Mouse (Mus musculus) kidney, postnatal 0 days (tissue): ENCODE measurements around the gene Gm8126. TPM values are rescaled to one million over a fixed set of nuclear protein-coding genes. Genes with fewer than 3 reads are reported as not detected.
"Not testable (repeated sequence)": the region's sequence is repeated elsewhere in the genome, so short reads cannot be mapped to it uniquely, and the experiment has no call there.

Source experiments
- ATAC-seq: fragments of 200-750 bp; cut with Nextera tagmentation; replicated peaks from 2 replicates; pipeline ENCODE4 v1.8.0; 2017; ENCODE audit warnings: low read depth, moderate number of reproducible peaks, moderate TSS enrichment, moderate library complexity; ENCODE audit not compliant: low FRiP score
- DNase-seq: peaks from one replicate; pipeline ENCODE4 v3.0.0-alpha.2; 2016; ENCODE audit warnings: low spot score
- H3K27ac ChIP-seq: fragments of 300-500 bp; sonication (generic); 2 replicates; pipeline ENCODE4 v1.5.1; 2014; ENCODE audit warnings: mild to moderate bottlenecking
- H3K27me3 ChIP-seq: fragments of 300-500 bp; sonication (generic); 2 replicates; pipeline ENCODE4 v1.6.1; 2014; ENCODE audit warnings: low read length, mixed read lengths; ENCODE audit not compliant: insufficient read depth
- H3K36me3 ChIP-seq: fragments of 300-500 bp; sonication (generic); 2 replicates; pipeline ENCODE4 v1.6.1; 2014; ENCODE audit warnings: low read length, mixed read lengths; ENCODE audit not compliant: insufficient read depth
- H3K4me1 ChIP-seq: fragments of 300-500 bp; sonication (generic); replicated peaks from 2 replicates; pipeline ENCODE4 v1.6.1; 2014; ENCODE audit warnings: antibody characterized with exemption, low read length, mixed read lengths; ENCODE audit not compliant: insufficient read depth
- H3K4me2 ChIP-seq: fragments of 300-500 bp; sonication (generic); 2 replicates; pipeline ENCODE4 v1.6.1; 2014; ENCODE audit warnings: mild to moderate bottlenecking, low read length, moderate library complexity, mixed read lengths
- H3K4me3 ChIP-seq: fragments of 300-500 bp; sonication (generic); replicated peaks from 2 replicates; pipeline ENCODE4 v1.5.1; 2014; ENCODE audit warnings: low read depth, low read length
- H3K9ac ChIP-seq: fragments of 300-500 bp; sonication (generic); 2 replicates; pipeline ENCODE4 v1.6.1; 2014; ENCODE audit warnings: low read depth, low read length
- H3K9me3 ChIP-seq: fragments of 300-500 bp; sonication (generic); replicated peaks from 2 replicates; pipeline ENCODE4 v1.6.1; 2016; ENCODE audit warnings: low read length, inconsistent platforms, mixed read lengths
- CTCF ChIP-seq: IDR thresholded peaks from 2 replicates; pipeline ENCODE4 v1.5.1; 2016; ENCODE audit warnings: antibody characterized with exemption, low read depth, mild to moderate bottlenecking, moderate library complexity
- WGBS: fragments of 180-500 bp; shearing (Covaris S2); extraction: QIAGEN DNeasy Blood & Tissue Kit; methylation state at CpG from one replicate; pipeline ENCODE4 v1.1.7; 2014; 5-methylcytosine and 5-hydroxymethylcytosine counted together
- polyA plus RNA-seq: library from polyadenylated mRNA; unstranded; fragments of >200 nt; fragmentation: Nextera tagmentation; extraction: Ambion mirVana; gene quantifications from 2 replicates; pipeline ENCODE4 v1.2.1, GENCODE M21; 2015

Gene Gm8126
- polyA plus RNA-seq: not detected in 2 replicates

DNA sequence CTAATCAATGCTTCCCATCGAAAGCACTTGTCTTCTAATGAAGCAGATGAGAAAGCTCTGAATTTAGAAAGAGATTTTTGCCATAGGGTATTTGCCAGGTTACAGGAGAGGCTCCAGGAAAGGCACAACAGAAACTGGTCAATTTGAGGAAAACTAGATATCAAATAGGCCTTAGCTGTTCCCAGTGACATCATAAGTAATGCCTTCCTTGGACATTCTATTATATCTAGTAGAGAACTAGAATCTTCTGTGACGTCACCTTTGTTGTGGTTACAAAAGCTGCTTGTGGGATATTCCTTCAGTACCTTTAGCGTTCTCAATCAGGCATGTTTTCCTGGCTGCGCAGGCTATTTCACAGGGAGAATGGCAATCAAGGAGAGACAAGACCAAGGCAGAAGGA, at the start of gene Gm8126:
Gm8126 (plus strand) TSS at position 301 of the 400 bp plus-strand sequence.
- not testable (repeated sequence) for ATAC-seq, H3K36me3 ChIP-seq, H3K9ac ChIP-seq, DNase-seq, H3K4me3 ChIP-seq, H3K27ac ChIP-seq, H3K4me2 ChIP-seq, H3K9me3 ChIP-seq, H3K27me3 ChIP-seq, H3K4me1 ChIP-seq
- WGBS: 89% methylated on average over 2 of the region's 4 CpGs

DNA sequence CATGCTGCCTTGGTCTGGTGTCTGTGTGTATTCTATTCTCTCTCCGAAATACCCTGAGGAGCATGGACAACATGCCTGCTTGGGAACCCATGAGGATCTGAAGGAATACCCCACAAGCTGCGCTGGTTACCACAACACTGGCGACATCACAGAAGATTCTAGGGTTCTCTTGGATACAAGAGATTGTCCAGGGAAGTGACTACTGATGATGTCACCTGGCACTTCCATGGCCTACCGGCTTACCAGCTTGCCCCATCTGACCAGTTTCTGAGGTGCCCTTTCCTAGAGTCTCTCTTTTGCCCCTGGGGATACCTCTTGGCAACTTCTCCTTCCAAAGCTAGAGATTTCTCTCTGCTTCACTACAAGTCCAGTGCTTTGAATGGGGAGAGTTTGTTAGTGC, 23.2 kb upstream of the Gm8126 start, which contains the start of gene Gm8122:
Gm8122 (minus strand) TSS at position 101 of the 400 bp plus-strand sequence.
- not testable (repeated sequence) for H3K9me3 ChIP-seq, H3K27ac ChIP-seq, ATAC-seq, H3K27me3 ChIP-seq, H3K4me1 ChIP-seq, H3K36me3 ChIP-seq, DNase-seq, H3K4me2 ChIP-seq, H3K4me3 ChIP-seq, H3K9ac ChIP-seq
- 98% methylated on average over 2 of the region's 4 CpGs for WGBS

DNA sequence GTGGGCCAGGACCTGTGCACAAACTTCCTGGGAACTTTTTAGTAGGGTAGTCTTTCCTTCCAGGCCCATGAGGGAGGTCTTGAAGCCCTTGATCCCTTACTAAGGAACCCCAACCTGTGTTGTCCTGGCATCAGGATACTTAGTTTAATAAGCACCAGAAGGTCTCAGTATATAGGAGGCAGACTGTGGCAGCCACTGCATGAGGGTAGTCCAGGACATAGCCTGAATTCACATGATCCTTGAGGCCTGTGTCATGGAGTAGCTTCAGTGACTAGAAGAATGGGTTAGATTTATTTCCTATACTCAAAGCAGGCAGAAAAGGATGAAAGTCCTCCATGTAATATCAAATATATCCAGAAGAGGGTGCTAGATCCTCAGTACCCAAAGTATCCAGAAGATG, 20.7 kb upstream of the Gm8126 start:
- H3K9ac ChIP-seq, ATAC-seq, H3K27ac ChIP-seq, H3K36me3 ChIP-seq, H3K4me1 ChIP-seq, H3K4me3 ChIP-seq, H3K9me3 ChIP-seq, H3K4me2 ChIP-seq, H3K27me3 ChIP-seq, DNase-seq: not testable (repeated sequence)

DNA sequence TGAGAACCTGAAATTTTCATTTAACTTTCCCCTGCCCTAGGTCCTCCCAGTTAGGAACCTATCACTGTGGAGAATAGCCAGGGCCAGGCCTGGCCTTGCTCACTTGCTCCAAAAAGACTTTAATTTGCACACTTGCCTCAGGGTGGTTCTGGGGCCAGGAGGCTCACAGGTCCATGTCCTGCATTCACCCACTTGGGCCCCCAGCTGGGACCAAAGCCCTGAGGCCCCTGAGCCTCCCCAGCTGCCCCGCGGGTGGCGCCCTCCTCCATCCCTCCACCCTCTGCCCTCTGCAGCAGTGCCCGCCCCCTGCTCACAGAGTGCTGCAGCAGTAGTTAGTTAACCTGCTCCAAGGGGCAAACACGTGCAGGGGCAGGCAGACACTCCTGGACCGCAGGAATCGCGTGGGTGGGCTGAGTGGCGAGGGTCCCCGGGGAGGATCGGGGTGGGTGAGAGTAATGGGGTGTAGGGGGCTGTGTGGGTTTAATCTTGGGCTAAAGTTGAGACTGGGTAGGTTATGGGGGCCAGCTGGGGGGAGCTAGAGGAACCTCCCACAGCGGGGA, 8.8 kb upstream of the Gm8126 start:
- peak; percentile 52; the same call in 1 of the 2 replicates for ATAC-seq
- DNase-seq, H3K27ac ChIP-seq, H3K4me3 ChIP-seq, H3K4me1 ChIP-seq, H3K27me3 ChIP-seq, H3K9me3 ChIP-seq, H3K4me2 ChIP-seq, H3K36me3 ChIP-seq, H3K9ac ChIP-seq: not testable (repeated sequence)
- 19% methylated on average over 5 of the region's 12 CpGs for WGBS

DNA sequence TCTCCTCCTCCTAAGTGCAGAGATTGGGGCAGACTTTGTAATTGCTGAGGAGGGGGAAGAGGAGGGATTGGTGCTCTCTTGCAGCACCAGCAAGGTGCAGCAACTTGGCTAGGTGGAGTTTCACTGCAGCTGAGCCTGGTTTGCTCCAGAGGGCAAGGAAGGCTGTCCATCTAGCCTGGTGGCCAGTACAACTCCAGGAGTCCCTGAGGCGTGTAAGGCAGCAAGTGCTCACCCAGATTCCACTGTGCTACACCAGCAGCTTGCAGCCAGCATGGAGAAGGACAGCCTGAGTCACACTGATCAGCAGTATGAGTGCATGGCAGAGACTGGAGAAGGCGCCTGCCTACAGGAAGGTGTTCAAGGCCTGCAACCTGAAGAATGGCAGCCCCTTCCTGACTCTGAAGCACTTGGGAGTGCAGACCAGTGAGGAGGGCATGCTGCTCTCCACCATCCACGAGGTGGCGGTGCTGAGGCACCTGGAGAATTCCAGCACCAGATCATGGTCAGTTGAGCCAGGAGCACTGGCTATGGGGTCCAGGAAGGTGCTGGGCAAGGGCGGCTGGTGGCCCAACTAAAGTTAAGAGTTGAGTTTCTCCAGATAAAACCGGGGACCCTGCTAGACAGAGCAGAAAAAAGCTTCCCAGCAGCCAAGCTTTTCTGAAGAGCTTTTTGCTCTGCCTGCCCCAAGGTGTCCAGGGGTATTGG, 7.7 kb upstream of the Gm8126 start:
- not testable (repeated sequence) for H3K9ac ChIP-seq

DNA sequence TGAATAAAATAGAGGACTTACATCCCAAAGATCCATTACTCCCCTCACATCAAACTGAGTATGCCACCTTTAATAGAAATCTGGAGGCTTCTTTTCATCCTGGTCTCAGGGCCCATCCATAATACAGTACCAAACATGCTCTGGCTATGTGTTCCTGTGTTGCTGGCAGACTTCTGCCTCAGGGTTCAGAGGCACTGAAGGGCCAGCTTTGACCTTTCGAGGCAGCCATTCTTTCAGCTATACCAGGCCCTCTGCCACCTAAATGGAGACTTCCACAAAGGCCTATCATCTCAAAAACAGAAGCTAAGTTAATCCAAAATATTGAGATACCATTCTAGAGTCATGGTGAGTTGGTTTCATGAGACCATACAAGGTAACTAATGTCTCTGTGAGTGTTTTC, 1.9 kb upstream of the Gm8126 start:
- H3K27ac ChIP-seq, DNase-seq, H3K9me3 ChIP-seq, H3K9ac ChIP-seq, H3K27me3 ChIP-seq, H3K4me2 ChIP-seq, H3K36me3 ChIP-seq, ATAC-seq, H3K4me1 ChIP-seq, H3K4me3 ChIP-seq: not testable (repeated sequence)
- 82% methylated on average over 1 of the region's 1 CpGs for WGBS

More for the DNA sequence above, 7.7 kb upstream of the Gm8126 start:
- H3K36me3 ChIP-seq, H3K4me3 ChIP-seq, H3K27ac ChIP-seq, ATAC-seq, DNase-seq, H3K4me2 ChIP-seq, H3K4me1 ChIP-seq, H3K27me3 ChIP-seq, H3K9me3 ChIP-seq: not testable (repeated sequence)
- 0 out of 2 replicates have a peak, but pooled peaks have one; percentile 13 for TF ChIP-seq CTCF
- 30% methylated on average over 5 of the region's 6 CpGs for WGBS

DNA sequence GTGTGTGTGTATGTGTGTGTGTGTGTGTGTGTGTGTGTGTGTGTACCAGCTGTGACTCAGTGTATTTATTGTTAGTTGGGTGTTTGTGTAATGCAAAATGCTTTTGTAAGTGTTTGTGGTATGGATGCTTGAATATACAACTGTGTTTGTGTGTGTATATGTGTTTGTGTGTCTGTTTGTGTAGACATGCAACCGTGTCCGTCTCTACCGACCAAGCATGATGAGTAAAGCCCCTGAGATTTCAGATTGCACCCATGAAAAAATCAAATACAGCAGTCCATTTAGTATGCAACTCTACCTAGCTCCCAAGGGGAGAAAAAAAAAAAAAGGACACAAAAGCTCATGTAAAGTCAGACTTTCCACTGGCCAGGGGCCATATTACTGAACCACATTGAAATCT, 5.0 kb downstream of the Gm8126 start:
- WGBS: 88% methylated on average over 3 of the region's 3 CpGs
- not testable (repeated sequence) for H3K4me3 ChIP-seq, H3K36me3 ChIP-seq, H3K9me3 ChIP-seq, H3K4me1 ChIP-seq, H3K9ac ChIP-seq, H3K27me3 ChIP-seq, ATAC-seq, H3K4me2 ChIP-seq, H3K27ac ChIP-seq, DNase-seq

DNA sequence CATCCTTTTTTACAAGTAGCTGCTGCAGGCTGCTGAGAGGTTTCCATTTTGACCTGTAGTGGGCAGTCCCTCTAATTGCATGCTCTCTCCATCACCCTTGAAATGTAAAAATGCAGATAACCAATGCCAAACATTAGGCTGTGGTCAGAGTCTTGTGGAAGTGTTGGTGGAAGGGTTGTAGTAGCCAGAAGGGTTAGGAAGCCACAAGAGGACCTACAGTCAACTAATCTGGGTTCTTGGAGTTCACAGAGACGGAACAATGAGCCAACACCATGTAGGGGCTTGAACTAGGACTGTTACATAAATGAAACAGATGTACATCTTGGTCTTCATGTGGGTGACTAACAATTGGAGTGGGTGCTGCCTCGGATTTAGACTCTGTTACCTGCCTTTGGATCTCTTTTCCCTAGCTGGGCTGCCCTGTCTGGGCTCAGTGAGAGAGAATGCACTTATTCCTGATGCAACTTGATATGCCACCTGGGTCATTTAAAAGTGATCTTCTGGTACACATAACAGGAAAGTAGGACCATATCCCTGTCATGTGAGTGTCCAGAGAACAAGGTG, 10.2 kb downstream of the Gm8126 start:
- not testable (repeated sequence) for H3K4me1 ChIP-seq, H3K9me3 ChIP-seq, H3K27me3 ChIP-seq, H3K9ac ChIP-seq, H3K27ac ChIP-seq, DNase-seq, H3K4me3 ChIP-seq, H3K36me3 ChIP-seq, H3K4me2 ChIP-seq, ATAC-seq
- 55% methylated on average over 2 of the region's 2 CpGs for WGBS

DNA sequence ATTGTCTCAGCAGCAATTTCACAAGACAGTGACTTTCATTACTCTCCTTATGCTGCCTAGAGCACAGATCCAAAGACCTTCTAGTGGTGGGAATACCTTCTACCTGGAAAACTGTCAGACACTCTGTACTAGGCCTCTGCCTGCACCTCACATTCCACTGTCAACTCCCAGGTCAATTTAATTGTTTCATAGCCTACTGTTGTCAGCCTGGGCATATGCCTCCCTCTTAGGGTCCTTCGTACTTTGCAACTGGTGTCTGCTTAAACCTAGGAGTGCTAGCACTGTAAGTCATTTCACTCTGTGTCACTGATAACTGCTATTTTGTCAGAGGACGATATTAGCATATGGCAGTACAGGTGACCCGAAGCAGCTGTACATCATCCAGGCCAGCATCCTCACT, 10.8 kb downstream of the Gm8126 start:
- DNase-seq, H3K4me3 ChIP-seq, H3K9me3 ChIP-seq, ATAC-seq, H3K4me1 ChIP-seq, H3K4me2 ChIP-seq, H3K36me3 ChIP-seq, H3K27me3 ChIP-seq, H3K27ac ChIP-seq, H3K9ac ChIP-seq: not testable (repeated sequence)
- WGBS: 77% methylated on average over 3 of the region's 3 CpGs
